Mouse (Mus musculus) 3134 (cell line): Measurements from ENCODE around the gene Podnl1.

Experiments used
- DNase-seq: peaks from one replicate; pipeline ENCODE4 v3.0.0-alpha.2; 2011; ENCODE audit warnings: low spot score; ENCODE audit not compliant: insufficient read length; ENCODE audit errors: extremely low read depth

The Podnl1 gene

GRCm38 (mm10) chr8:84125656-84126055 is at the start of gene Podnl1:
TSS of gene Podnl1 (plus strand) at chr8:84125989.
- peak; percentile 86 for DNase-seq

- no peak for DNase-seq
Observed at GRCm38 (mm10) chr8:84076412-84076811, 49.4 kb upstream of the Podnl1 start.

- DNase-seq: no peak
Observed at GRCm38 (mm10) chr8:84076849-84077248, 48.9 kb upstream of the Podnl1 start.

- no peak for DNase-seq
Observed at GRCm38 (mm10) chr8:84079206-84079605, 46.6 kb upstream of the Podnl1 start.

GRCm38 (mm10) chr8:84083829-84084241 is 42.0 kb upstream of the Podnl1 start:
- DNase-seq: no peak

- DNase-seq: no peak
Observed at GRCm38 (mm10) chr8:84084341-84085115, 41.3 kb upstream of the Podnl1 start.

GRCm38 (mm10) chr8:84087156-84087555 is 38.6 kb upstream of the Podnl1 start:
- no peak for DNase-seq

GRCm38 (mm10) chr8:84087821-84088220 is 38.0 kb upstream of the Podnl1 start:
- DNase-seq: no peak

- DNase-seq: no peak
Observed at GRCm38 (mm10) chr8:84089277-84089676, 36.5 kb upstream of the Podnl1 start.

- no peak for DNase-seq
Observed at GRCm38 (mm10) chr8:84090585-84090984, 35.2 kb upstream of the Podnl1 start.

- DNase-seq: no peak
Observed at GRCm38 (mm10) chr8:84096061-84096460, 29.7 kb upstream of the Podnl1 start.

- no peak for DNase-seq
Observed at GRCm38 (mm10) chr8:84098376-84098775, 27.4 kb upstream of the Podnl1 start.

GRCm38 (mm10) chr8:84101476-84102270 is 24.1 kb upstream of the Podnl1 start:
- no peak for DNase-seq

GRCm38 (mm10) chr8:84103601-84104000 is 22.2 kb upstream of the Podnl1 start:
- no peak for DNase-seq

GRCm38 (mm10) chr8:84104221-84104620 is 21.6 kb upstream of the Podnl1 start:
- peak; percentile 63 for DNase-seq

GRCm38 (mm10) chr8:84104697-84105609 is 20.8 kb upstream of the Podnl1 start, which contains the start of gene Dcaf15:
TSS of gene Dcaf15 (minus strand) at chr8:84104768.
- peak; percentile 97 for DNase-seq

GRCm38 (mm10) chr8:84105676-84106075 is 20.1 kb upstream of the Podnl1 start:
- no peak for DNase-seq

GRCm38 (mm10) chr8:84106216-84107040 is 19.4 kb upstream of the Podnl1 start:
- no peak for DNase-seq

- no peak for DNase-seq
Observed at GRCm38 (mm10) chr8:84115646-84116045, 10.1 kb upstream of the Podnl1 start.

GRCm38 (mm10) chr8:84122151-84122550 is 3.6 kb upstream of the Podnl1 start:
- no peak for DNase-seq
